Mouse (Mus musculus): ENCODE results near the gene Ipo4.

- TF ChIP-seq CTCF (IDR thresholded peaks at IDR 0.05; ENCODE audit: borderline replicate concordance, extremely low read depth, insufficient read depth, insufficient read length) (no peak), POLR2A (IDR thresholded peaks at IDR 0.05; ENCODE audit: borderline replicate concordance, extremely low read depth, insufficient read depth, insufficient read length, poor library complexity, severe bottlenecking) (peak; percentile 30; the same call in 1 of the 2 replicates)
Observed at GRCm38 (mm10) chr14:55671833-55672740, 36.3 kb upstream of the Ipo4 start, which contains the start of the genes Gmpr2 and Nedd8.
